In the genomic region with DNA sequence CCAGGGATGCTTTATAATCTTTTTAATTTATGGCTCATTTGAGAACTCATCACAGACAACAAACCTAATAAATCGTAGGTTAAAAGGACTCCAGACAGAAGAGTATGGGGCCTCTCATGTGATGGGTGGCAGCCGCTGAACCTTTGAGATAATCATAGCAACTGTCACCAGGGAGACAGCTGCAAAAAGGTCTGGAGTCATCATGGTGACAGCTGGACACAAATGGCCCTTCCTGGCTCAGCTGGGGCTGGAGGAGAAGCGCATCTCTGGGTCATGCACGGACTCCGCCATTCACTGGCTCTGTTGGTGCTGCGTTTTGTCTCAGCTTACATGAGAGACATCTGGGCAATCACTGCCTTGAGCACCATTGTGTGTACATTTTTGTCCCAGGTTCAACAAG, we compare ENCODE assay signal across 23 mouse cellular contexts. TPM values are rescaled to one million over a fixed set of nuclear protein-coding genes. Genes with fewer than 3 reads are reported as not detected.
DNase-seq lines count a peak whose midpoint lies in the region; ATAC-seq lines count a peak whose summit lies in the region.
"Had no signal": no experiment of that assay in that cellular context is flagged by ENCODE, and none has a peak within 500 bp of the region (broad histone marks: within the 10 kb centered on the region; RNA-seq: fewer than 3 reads in every experiment).

No protein-coding gene starts in this region.

- H3K4me2 ChIP-seq in hindbrain, embryonic 13.5 days, result no peak overlapping the region
- no peak overlapping the region for H3K4me2 ChIP-seq in neural tube, embryonic 12.5 days (replicated peaks)
- H3K4me2 ChIP-seq: embryonic facial prominence, embryonic 12.5 days; heart, embryonic 12.5 days; hindbrain, embryonic 15.5 days; kidney, embryonic 15.5 days had no signal

- H3K36me3 ChIP-seq in hindbrain, embryonic 10.5 days, result no peaks in the 10 kb centered on the region
- H3K36me3 ChIP-seq in hindbrain, embryonic 13.5 days, result no peaks in the 10 kb centered on the region
- no peaks in the 10 kb centered on the region for H3K36me3 ChIP-seq in neural tube, embryonic 12.5 days
- H3K36me3 ChIP-seq: embryonic facial prominence, embryonic 12.5 days; forebrain, embryonic 10.5 days; heart, embryonic 12.5 days; hindbrain, embryonic 15.5 days; kidney, embryonic 15.5 days had no signal

- H3K9me3 ChIP-seq in hindbrain, embryonic 10.5 days, result no peaks in the 10 kb centered on the region
- no peaks in the 10 kb centered on the region for H3K9me3 ChIP-seq in hindbrain, embryonic 13.5 days
- no peaks in the 10 kb centered on the region for H3K9me3 ChIP-seq in neural tube, embryonic 12.5 days
- H3K9me3 ChIP-seq: embryonic facial prominence, embryonic 12.5 days; forebrain, embryonic 10.5 days; heart, embryonic 12.5 days; hindbrain, embryonic 15.5 days; kidney, embryonic 15.5 days had no signal

- no peak overlapping the region for H3K4me3 ChIP-seq in hindbrain, embryonic 10.5 days
- H3K4me3 ChIP-seq in hindbrain, embryonic 13.5 days, result no peak overlapping the region
- no peak overlapping the region for H3K4me3 ChIP-seq in neural tube, embryonic 12.5 days
- H3K4me3 ChIP-seq: embryonic facial prominence, embryonic 12.5 days; forebrain, embryonic 10.5 days; heart, embryonic 12.5 days; hindbrain, embryonic 15.5 days; kidney, embryonic 15.5 days had no signal

- 0 out of 2 replicates have a peak, but pooled peaks cover 5% of the 10 kb centered on the region for H3K4me1 ChIP-seq in hindbrain, embryonic 10.5 days (replicated peaks)
- no peaks in the 10 kb centered on the region; the same call in 1 of the 2 replicates for H3K4me1 ChIP-seq in hindbrain, embryonic 13.5 days (replicated peaks)
- H3K4me1 ChIP-seq in neural tube, embryonic 12.5 days, result no peaks in the 10 kb centered on the region
- H3K4me1 ChIP-seq: embryonic facial prominence, embryonic 12.5 days; forebrain, embryonic 10.5 days; heart, embryonic 12.5 days; hindbrain, embryonic 15.5 days; kidney, embryonic 15.5 days had no signal

- peak; percentile 20 for DNase-seq in embryo, embryonic 10 days (ENCODE audit: low spot score)
- no peak for DNase-seq in embryo, embryonic 9.5 days (ENCODE audit: extremely low spot score)
- DNase-seq in hindbrain, embryonic 10.5 days (ENCODE audit: low spot score), result peak; percentile 36
- no peak for DNase-seq in neural tube, embryonic 10.5 days (ENCODE audit: extremely low spot score, low spot score)
- DNase-seq in retina, postnatal 1 day, result peak; percentile 16
- no peak for DNase-seq in adrenal gland, adult 8-10 months
- DNase-seq: adrenal gland, postnatal 10 days; cerebellum, adult 9-11 months; gastrocnemius, postnatal 25 days; liver; lung, adult 18-20 months; lung, postnatal 4 days; thymus, postnatal 4 days had no signal

- ATAC-seq in hindbrain, embryonic 13.5 days (ENCODE audit: low FRiP score), result no peak
- ATAC-seq in neural tube, embryonic 12.5 days (ENCODE audit: low FRiP score, low read depth), result peak; percentile 54

- WGBS in hindbrain, embryonic 10.5 days, result 63% methylated on average over 6 of the region's 6 CpGs
- WGBS in hindbrain, embryonic 13.5 days, result 55% methylated on average over 6 of the region's 6 CpGs
- 61% methylated on average over 6 of the region's 6 CpGs for WGBS in neural tube, embryonic 12.5 days

- H3K9ac ChIP-seq in hindbrain, embryonic 13.5 days, result no peak overlapping the region
- no peak overlapping the region for H3K9ac ChIP-seq in neural tube, embryonic 12.5 days
- H3K9ac ChIP-seq: embryonic facial prominence, embryonic 12.5 days; heart, embryonic 12.5 days; hindbrain, embryonic 15.5 days; kidney, embryonic 15.5 days had no signal

- no peak overlapping the region for H3K27ac ChIP-seq in hindbrain, embryonic 10.5 days
- H3K27ac ChIP-seq in hindbrain, embryonic 13.5 days, result no peak overlapping the region
- no peak overlapping the region for H3K27ac ChIP-seq in neural tube, embryonic 12.5 days
- H3K27ac ChIP-seq: embryonic facial prominence, embryonic 12.5 days; forebrain, embryonic 10.5 days; hindbrain, embryonic 15.5 days; kidney, embryonic 15.5 days had no signal

- H3K27me3 ChIP-seq in hindbrain, embryonic 10.5 days (ENCODE audit: insufficient read depth, poor library complexity, severe bottlenecking), result no peaks in the 10 kb centered on the region
- no peaks in the 10 kb centered on the region for H3K27me3 ChIP-seq in hindbrain, embryonic 13.5 days
- H3K27me3 ChIP-seq in neural tube, embryonic 12.5 days (replicated peaks), result no peaks in the 10 kb centered on the region
- H3K27me3 ChIP-seq: embryonic facial prominence, embryonic 12.5 days; heart, embryonic 12.5 days; hindbrain, embryonic 15.5 days; kidney, embryonic 15.5 days had no signal

RNA-seq across cellular contexts. Expression of gene Isx, which starts 12.5 kb away (rescaled TPM):
- polyA plus RNA-seq in hindbrain, embryonic 10.5 days (2016; fragmentation: Nextera tagmentation; extraction: Ambion mirVana), result not detected in 2 replicates
- not detected in 2 replicates for polyA plus RNA-seq in hindbrain, embryonic 13.5 days (2015; fragmentation: Nextera tagmentation; extraction: Ambion mirVana)
- not detected in 2 replicates for polyA plus RNA-seq in neural tube, embryonic 12.5 days (2016; fragmentation: Nextera tagmentation; extraction: Ambion mirVana)
- total RNA-seq in adrenal gland, adult 8-10 months (2022), result not detected
- total RNA-seq: gastrocnemius, postnatal 25 days; layer of hippocampus, postnatal 10 days; left cerebral cortex, postnatal 10 days had no signal
- polyA plus RNA-seq: embryonic facial prominence, embryonic 12.5 days; forebrain, embryonic 10.5 days; heart, embryonic 12.5 days; hindbrain, embryonic 15.5 days; kidney, embryonic 15.5 days; testis, adult 2 months had no signal

Comparison
In these comparisons a context has a peak if more than half of its experiments do, and no peak if none do; other contexts are left out.
1. DNase-seq: peak in embryo, embryonic 10 days (single experiment), hindbrain, embryonic 10.5 days (single experiment) and retina, postnatal 1 day (single experiment); none in embryo, embryonic 9.5 days (single experiment), neural tube, embryonic 10.5 days (single experiment) and adrenal gland, adult 8-10 months (single experiment).